Mouse (Mus musculus) urinary bladder, adult 18-20 months (tissue): ENCODE measurements around the gene Rpl39.
"Not testable (repeated sequence)": the region's sequence is repeated elsewhere in the genome, so short reads cannot be mapped to it uniquely, and the experiment has no call there.

Source experiments
- DNase-seq, 2 experiments: peaks; one replicate each; pipeline ENCODE4 v3.0.0; 2022; ENCODE audit warnings: low spot score in 2 of 2, mixed read lengths in 2 of 2

The Rpl39 gene

GRCm38 (mm10) chrX:37084927-37085660 lies at the start of gene Rpl39:
Gene Rpl39, minus strand, starts transcription at chrX:37085402.
- peak; percentile 68 to 80 for DNase-seq

DNA sequence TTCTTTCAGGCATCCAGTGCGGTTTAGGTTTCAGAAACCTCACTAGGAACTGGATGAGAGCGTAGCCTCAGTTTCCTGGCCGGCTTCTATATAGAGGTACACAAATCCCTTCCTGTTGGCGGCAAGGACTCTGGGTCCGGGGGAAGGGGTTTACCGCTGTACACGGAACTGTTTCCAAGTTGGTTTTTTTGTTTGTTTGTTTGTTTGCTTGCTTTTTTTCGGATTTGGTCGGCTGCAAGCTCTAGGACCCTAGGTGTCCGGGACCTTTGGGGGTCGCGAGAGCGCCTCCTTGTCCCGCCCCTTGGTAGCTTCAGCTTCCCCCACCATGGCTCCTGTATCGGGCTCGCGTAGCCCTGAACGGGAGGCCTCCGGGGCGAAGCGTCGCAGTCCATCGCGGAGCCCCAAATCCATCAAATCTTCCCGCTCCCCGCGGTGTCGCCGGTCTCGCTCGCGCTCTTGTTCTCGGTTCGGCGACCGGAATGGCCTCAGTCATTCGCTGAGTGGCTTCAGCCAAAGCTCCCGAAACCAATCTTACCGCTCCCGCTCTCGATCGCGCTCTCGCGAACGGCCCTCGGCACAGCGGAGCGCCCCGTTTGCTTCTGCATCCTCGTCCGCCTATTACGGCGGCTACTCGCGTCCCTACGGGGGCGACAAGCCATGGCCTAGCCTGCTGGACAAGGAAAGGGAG lies 41.6 kb upstream of the Rpl39 start, which contains the start of gene Nkap:
TSS of gene Nkap (plus strand) at position 125 of the 688 bp plus-strand sequence.
- DNase-seq, result peak; percentile 45 to 47

GRCm38 (mm10) chrX:37125511-37125910 lies 40.3 kb upstream of the Rpl39 start:
- DNase-seq, result no peak

DNA sequence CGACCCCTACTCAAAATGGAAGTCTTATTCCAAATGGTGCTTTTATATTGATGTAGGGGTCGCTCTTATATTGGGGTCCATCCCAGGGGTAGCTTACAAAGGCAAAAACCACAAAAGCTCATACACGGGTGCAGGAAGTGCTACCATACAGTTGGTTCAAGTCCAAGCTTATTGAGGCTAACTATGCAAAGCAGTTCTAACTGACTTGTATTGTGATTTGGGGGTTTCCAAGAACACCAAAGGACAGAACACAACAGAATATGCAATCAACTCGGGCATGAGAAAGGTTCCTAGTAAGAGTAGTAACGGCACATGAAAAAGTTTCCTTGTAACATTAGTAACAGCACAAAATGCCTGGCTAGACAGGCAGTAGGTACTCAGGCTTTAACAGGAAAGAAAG lies 35.0 kb upstream of the Rpl39 start:
- no peak for DNase-seq

GRCm38 (mm10) chrX:37119585-37119984 lies 34.4 kb upstream of the Rpl39 start:
- DNase-seq, result no peak

GRCm38 (mm10) chrX:37117085-37117484 lies 31.9 kb upstream of the Rpl39 start:
- no peak for DNase-seq

DNA sequence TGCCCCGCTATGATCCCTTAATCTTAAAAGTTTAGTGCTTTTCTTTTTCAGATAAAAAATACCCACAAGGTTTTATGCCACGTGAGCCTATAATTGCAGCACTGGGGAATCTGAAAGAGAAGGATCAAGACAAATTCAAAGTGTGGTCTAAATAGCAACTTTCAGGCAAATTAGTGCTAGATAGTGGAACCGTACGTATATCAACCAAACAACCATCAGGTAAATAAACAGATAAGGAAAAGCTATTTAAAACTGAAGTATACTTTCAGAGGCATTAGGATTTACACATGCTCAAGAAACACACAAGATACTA lies 25.6 kb upstream of the Rpl39 start:
- DNase-seq, result no peak

GRCm38 (mm10) chrX:37110193-37110880 lies 25.1 kb upstream of the Rpl39 start, which contains the start of gene Upf3b:
Gene Upf3b, minus strand, starts transcription at chrX:37110322.
- DNase-seq, result peak; percentile 46 to 88

GRCm38 (mm10) chrX:37109526-37110192 lies 24.5 kb upstream of the Rpl39 start:
- no peak for DNase-seq

DNA sequence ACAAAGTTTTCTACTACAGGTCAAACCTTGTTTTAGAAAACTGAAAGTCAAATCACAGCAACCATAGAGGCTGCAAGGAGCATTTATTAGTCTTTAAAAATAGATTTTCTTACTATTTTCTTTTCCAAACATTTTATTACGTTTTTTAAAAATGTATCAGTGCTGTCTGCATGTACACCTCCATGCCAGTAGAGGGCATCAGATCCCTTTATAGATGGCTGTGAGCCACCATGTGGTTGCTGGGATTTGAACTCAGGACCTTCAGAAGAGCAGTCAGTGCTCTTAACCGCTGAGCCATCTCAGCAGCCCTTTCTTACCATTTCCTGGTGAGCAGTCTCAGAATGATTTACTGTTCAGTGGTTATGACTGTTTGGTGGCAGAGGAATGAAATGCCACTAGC lies 18.6 kb upstream of the Rpl39 start:
- DNase-seq, result no peak

DNA sequence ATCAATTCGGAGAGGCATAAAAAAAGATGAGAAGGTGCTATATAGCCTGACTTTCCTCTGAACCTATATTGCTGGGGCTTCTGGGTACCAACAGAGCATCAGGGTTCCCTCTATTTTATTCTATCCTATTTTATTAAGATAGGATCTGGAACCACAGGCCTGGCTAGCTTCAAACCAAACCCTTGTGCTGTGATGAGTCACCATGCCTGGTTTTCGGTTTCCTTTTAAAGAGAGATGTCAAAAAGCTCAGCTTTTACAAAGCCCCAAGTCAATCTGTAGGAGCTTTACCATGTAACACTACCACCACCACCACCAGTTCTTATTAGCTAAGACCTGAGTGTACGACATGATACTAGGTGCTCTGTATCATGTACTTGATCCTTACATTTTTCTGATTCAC lies 13.5 kb upstream of the Rpl39 start:
- no peak for DNase-seq

GRCm38 (mm10) chrX:37095106-37095768 lies 10.0 kb upstream of the Rpl39 start:
- DNase-seq, result no peak

DNA sequence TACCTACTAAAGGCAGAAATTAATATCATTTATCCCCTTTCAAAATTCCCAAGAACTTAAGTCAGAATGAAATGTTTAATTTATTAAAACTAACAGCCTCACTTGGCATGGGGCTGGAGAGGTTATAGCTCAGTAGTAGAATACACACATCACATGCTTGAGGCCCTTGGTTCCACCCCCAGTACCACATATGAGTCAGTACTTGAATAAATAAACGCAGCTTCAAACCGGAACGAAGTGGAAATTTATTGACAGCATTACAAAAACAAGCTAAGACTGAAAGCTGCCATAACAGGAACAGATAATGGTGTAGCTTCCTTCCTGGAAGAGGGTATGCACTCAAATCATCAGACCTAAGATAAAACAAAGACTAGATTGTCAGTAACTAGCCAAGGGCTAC lies 6.3 kb upstream of the Rpl39 start:
- DNase-seq, result no peak

DNA sequence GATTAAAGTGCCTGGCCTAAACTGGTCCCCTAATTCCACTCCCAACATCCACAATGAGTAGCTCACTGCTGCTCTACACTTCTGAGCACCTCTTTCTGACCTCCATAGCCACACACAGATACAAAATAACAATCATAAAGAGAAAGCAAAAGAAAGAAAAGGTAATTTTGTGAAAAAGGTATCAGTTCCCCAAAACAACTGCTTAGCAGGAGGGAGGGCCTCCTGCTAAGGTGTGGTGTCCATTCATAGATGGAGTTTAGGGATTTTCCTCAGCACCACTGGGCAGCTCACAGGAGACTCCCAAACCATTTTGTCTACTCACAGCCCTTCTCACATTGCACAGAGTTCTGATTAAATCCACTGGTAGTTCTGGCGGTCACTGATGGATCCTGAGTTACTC lies 3.6 kb upstream of the Rpl39 start:
- no peak for DNase-seq

- DNase-seq, result no peak
These were observed 463 bp upstream of the Rpl39 start for GRCm38 (mm10) chrX:37085665-37086064.

GRCm38 (mm10) chrX:37084318-37084926 lies 780 bp downstream of the Rpl39 start:
- DNase-seq, result no peak

- no peak for DNase-seq
These were observed 4.0 kb downstream of the Rpl39 start for GRCm38 (mm10) chrX:37081194-37081593.

- DNase-seq, result not testable (repeated sequence)
These were observed 4.9 kb downstream of the Rpl39 start for GRCm38 (mm10) chrX:37080345-37080744.

DNA sequence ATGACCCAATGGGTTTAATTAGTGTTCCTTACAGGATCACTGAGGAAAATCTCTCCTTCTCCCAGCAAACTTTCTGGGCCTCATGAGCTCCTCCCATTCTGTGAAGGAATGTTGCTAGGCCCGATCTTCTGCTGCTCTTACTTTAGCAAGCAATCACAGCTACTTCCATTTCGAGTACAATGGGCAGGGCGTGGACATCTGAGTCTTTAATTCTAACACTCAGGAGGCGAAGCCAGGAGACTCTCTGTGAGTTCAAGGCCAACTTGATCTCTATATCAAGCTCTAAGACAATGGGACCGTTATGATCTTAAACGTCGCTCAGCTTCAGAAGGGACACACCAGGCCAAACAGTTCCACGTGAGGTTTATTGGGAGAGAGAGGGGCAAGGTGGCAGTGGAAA lies 8.6 kb downstream of the Rpl39 start:
- DNase-seq, result no peak

- peak in 1 of 2 experiments; percentile 43 for DNase-seq
These were observed 10.8 kb downstream of the Rpl39 start for GRCm38 (mm10) chrX:37074262-37074892.

- DNase-seq, result no peak
These were observed 16.4 kb downstream of the Rpl39 start for GRCm38 (mm10) chrX:37068766-37069165.
